Comparison of ENCODE assay signal across 9 mouse cellular contexts in genomic region chr2:26561351-26562016, GRCm38 (mm10). TPM values are rescaled to one million over a fixed set of nuclear protein-coding genes. Genes with fewer than 3 reads are reported as not detected.
DNase-seq lines count a peak whose midpoint lies in the region; ATAC-seq lines count a peak whose summit lies in the region.
"Had no signal": no experiment of that assay in that cellular context is flagged by ENCODE, and none has a peak within 500 bp of the region (broad histone marks: within the 10 kb centered on the region; RNA-seq: fewer than 3 reads in every experiment).

No protein-coding gene starts in this region.

- H3K4me1 ChIP-seq in heart, embryonic 10.5 days: peaks cover 32% of the 10 kb centered on the region
- peaks cover 4% of the 10 kb centered on the region; the same call in 1 of the 2 replicates for H3K4me1 ChIP-seq in kidney, embryonic 14.5 days (ENCODE audit: control insufficient read depth, insufficient read depth, low read length)

- peak; percentile 78 for ATAC-seq in kidney, embryonic 14.5 days (ENCODE audit: low FRiP score, low TSS enrichment)
- ATAC-seq in megakaryocyte-erythroid progenitor cell, adult 5-6 weeks (replicated peaks; ENCODE audit: low FRiP score, low TSS enrichment, poor library complexity, severe bottlenecking): peak; percentile 65

- peak overlapping the region; percentile 11; the same call in 1 of the 2 replicates for H3K27ac ChIP-seq in heart, embryonic 10.5 days
- H3K27ac ChIP-seq in kidney, embryonic 14.5 days (ENCODE audit: low read depth, low read length): no peak overlapping the region

- WGBS in heart, embryonic 10.5 days: 42% methylated on average over 6 of the region's 6 CpGs
- 37% methylated on average over 6 of the region's 6 CpGs for WGBS in kidney, embryonic 14.5 days

- H3K9ac ChIP-seq in kidney, embryonic 14.5 days (ENCODE audit: low read depth, low read length): 0 out of 2 replicates have a peak overlapping the region, but pooled peaks have one; percentile 12

- 0 out of 2 replicates have a peak, but pooled peaks cover 4% of the 10 kb centered on the region for H3K27me3 ChIP-seq in heart, embryonic 10.5 days (ENCODE audit: insufficient read depth, poor library complexity, severe bottlenecking)
- H3K27me3 ChIP-seq in kidney, embryonic 14.5 days (ENCODE audit: control insufficient read depth, insufficient read depth, low read length): no peaks in the 10 kb centered on the region

- H3K9me3 ChIP-seq in heart, embryonic 10.5 days: no peaks in the 10 kb centered on the region
- H3K9me3 ChIP-seq in kidney, embryonic 14.5 days (ENCODE audit: control insufficient read depth, low read length): no peaks in the 10 kb centered on the region

- intact Hi-C loops in left cerebral cortex, postnatal 25 days (cut with DNase I): loop anchor here (1.0 to 10.0 kb wide), 3 partner anchors 112 to 407 kb away; no protein-coding TSS in a partner anchor

- H3K4me3 ChIP-seq in heart, embryonic 10.5 days: no peak overlapping the region
- H3K4me3 ChIP-seq in kidney, embryonic 14.5 days (ENCODE audit: low read length): no peak overlapping the region
- H3K4me3 ChIP-seq: erythroblast, embryonic 14.5 days had no signal

- H3K36me3 ChIP-seq in heart, embryonic 10.5 days: no peaks in the 10 kb centered on the region
- H3K36me3 ChIP-seq in kidney, embryonic 14.5 days (ENCODE audit: control insufficient read depth, insufficient read depth, low read length): no peaks in the 10 kb centered on the region

- no peak overlapping the region for H3K4me2 ChIP-seq in kidney, embryonic 14.5 days (replicated peaks; ENCODE audit: low read depth, low read length)

- peak; percentile 41 to 57 for DNase-seq in left cerebral cortex, postnatal 25 days (ENCODE audit: low spot score in 2 of 2)
- no peak for DNase-seq in left cerebral cortex, adult 11 months (ENCODE audit: low spot score)
- DNase-seq in brain, adult 2 months (ENCODE audit: low read depth, low spot score): peak; percentile 79
- DNase-seq in heart, embryonic 10.5 days (ENCODE audit: low spot score): no peak
- DNase-seq in natural killer cell, adult 2 months (ENCODE audit: low spot score in 2 of 2): no peak
- no peak for DNase-seq in cerebellum, postnatal 25 days

RNA-seq across cellular contexts. Expression of gene Egfl7, which starts 18.3 kb away (rescaled TPM):
- 10 to 100 TPM; 68.0 to 81.4 TPM for total RNA-seq in left cerebral cortex, postnatal 25 days (2021)
- 164 and 186 TPM in 2 replicates for polyA plus RNA-seq in heart, embryonic 10.5 days (2016; fragmentation: Nextera tagmentation; extraction: Ambion mirVana)
- polyA plus RNA-seq in kidney, embryonic 14.5 days (2014; fragmentation: Nextera tagmentation; extraction: Ambion mirVana): 172 and 194 TPM in 2 replicates
- 88.4 and 89.4 TPM in 2 replicates for total RNA-seq in megakaryocyte-erythroid progenitor cell, adult 5-6 weeks (2014; fragmentation: Nextera tagmentation)
- 31.8 and 63.1 TPM in 2 replicates for total RNA-seq in megakaryocyte-erythroid progenitor cell, adult 5-6 weeks (2017)

RNA-seq across cellular contexts. Expression of gene Gm20532, which starts 25.0 kb away (rescaled TPM):
- not detected for total RNA-seq in left cerebral cortex, postnatal 25 days (2021)
- polyA plus RNA-seq in heart, embryonic 10.5 days (2016; fragmentation: Nextera tagmentation; extraction: Ambion mirVana): not detected in 2 replicates
- polyA plus RNA-seq in kidney, embryonic 14.5 days (2014; fragmentation: Nextera tagmentation; extraction: Ambion mirVana): not detected in 2 replicates
- not detected in 2 replicates for total RNA-seq in megakaryocyte-erythroid progenitor cell, adult 5-6 weeks (2014; fragmentation: Nextera tagmentation)
- not detected in 2 replicates for total RNA-seq in megakaryocyte-erythroid progenitor cell, adult 5-6 weeks (2017)
- polyA plus RNA-seq: erythroblast, embryonic 14.5 days had no signal

RNA-seq across cellular contexts. Expression of gene Agpat2, which starts 42.7 kb away (rescaled TPM):
- total RNA-seq in left cerebral cortex, postnatal 25 days (2021): 1 to 10 TPM in 1 of 2 experiments, under 1 TPM in 1; 0.85 to 1.2 TPM
- 20.4 and 28.9 TPM in 2 replicates for polyA plus RNA-seq in heart, embryonic 10.5 days (2016; fragmentation: Nextera tagmentation; extraction: Ambion mirVana)
- 30.0 and 41.4 TPM in 2 replicates for polyA plus RNA-seq in kidney, embryonic 14.5 days (2014; fragmentation: Nextera tagmentation; extraction: Ambion mirVana)
- total RNA-seq in megakaryocyte-erythroid progenitor cell, adult 5-6 weeks (2014; fragmentation: Nextera tagmentation): 14.8 and 15.2 TPM in 2 replicates
- total RNA-seq in megakaryocyte-erythroid progenitor cell, adult 5-6 weeks (2017): 9.9 and 11.8 TPM in 2 replicates

RNA-seq across cellular contexts. Expression of gene Notch1, which starts 45.0 kb away (rescaled TPM):
- total RNA-seq in left cerebral cortex, postnatal 25 days (2021): 10 to 100 TPM; 17.4 to 28.9 TPM
- 13.2 and 16.6 TPM in 2 replicates for polyA plus RNA-seq in heart, embryonic 10.5 days (2016; fragmentation: Nextera tagmentation; extraction: Ambion mirVana)
- 33.4 and 45.1 TPM in 2 replicates for polyA plus RNA-seq in kidney, embryonic 14.5 days (2014; fragmentation: Nextera tagmentation; extraction: Ambion mirVana)
- 2.6 and 3.1 TPM in 2 replicates for total RNA-seq in megakaryocyte-erythroid progenitor cell, adult 5-6 weeks (2014; fragmentation: Nextera tagmentation)
- total RNA-seq in megakaryocyte-erythroid progenitor cell, adult 5-6 weeks (2017): 0.56 and 0.61 TPM in 2 replicates

Comparison
In these comparisons a context has a peak if more than half of its experiments do, and no peak if none do; other contexts are left out.
1. DNase-seq: peak in left cerebral cortex, postnatal 25 days (2 of 2) and brain, adult 2 months (single experiment); none in left cerebral cortex, adult 11 months (single experiment), heart, embryonic 10.5 days (single experiment), natural killer cell, adult 2 months (0 of 2) and cerebellum, postnatal 25 days (0 of 2).
2. RNA of gene Agpat2, which starts 42.7 kb away (total RNA-seq): 9.9 to 15.2 TPM in megakaryocyte-erythroid progenitor cell, adult 5-6 weeks; 0.85 to 1.2 TPM in left cerebral cortex, postnatal 25 days; every median in the first group is over 4 times any median in the second.